Mouse (Mus musculus) G1E (cell line): Measurements from ENCODE around the gene Olfr1371. TPM values are rescaled to one million over a fixed set of nuclear protein-coding genes. Genes with fewer than 3 reads are reported as not detected.
"Not testable (repeated sequence)": the region's sequence is repeated elsewhere in the genome, so short reads cannot be mapped to it uniquely, and the experiment has no call there.

Source experiments
- ATAC-seq: 2 replicates; pipeline ENCODE4 v1.8.0; 2016; ENCODE audit warnings: mild to moderate bottlenecking; ENCODE audit not compliant: insufficient number of reproducible peaks, poor library complexity, low FRiP score, severe bottlenecking; ENCODE audit errors: extremely low read depth
- DNase-seq: peaks from one replicate; pipeline ENCODE4 v3.0.0; 2012; ENCODE audit warnings: low spot score
- H3K27me3 ChIP-seq: 2 replicates; pipeline ENCODE4 v1.6.1; 2012; ENCODE audit warnings: mild to moderate bottlenecking, low read length, inconsistent platforms; ENCODE audit not compliant: insufficient read depth
- H3K36me3 ChIP-seq: replicated peaks from 2 replicates; pipeline ENCODE3; 2012; ENCODE audit warnings: mild to moderate bottlenecking, inconsistent platforms
- H3K4me1 ChIP-seq: 2 replicates; pipeline ENCODE4 v1.6.1; 2012; ENCODE audit warnings: low read depth, low read length, inconsistent platforms, mixed read lengths; ENCODE audit not compliant: insufficient read depth
- H3K4me3 ChIP-seq: 2 replicates; pipeline ENCODE4 v1.5.1; 2012; ENCODE audit warnings: low read depth, mild to moderate bottlenecking, inconsistent platforms, low read length, moderate library complexity, mixed read lengths
- H3K9me3 ChIP-seq: replicated peaks from 2 replicates; pipeline ENCODE4 v1.6.1; 2012; ENCODE audit warnings: inconsistent platforms
- CTCF ChIP-seq: IDR thresholded peaks from 2 replicates; pipeline ENCODE4 v1.5.1; 2012; ENCODE audit warnings: low read depth, low read length, inconsistent platforms, mixed read lengths
- GATA1 ChIP-seq: IDR thresholded peaks from 2 replicates; pipeline ENCODE4 v1.6.1; 2012; ENCODE audit warnings: borderline replicate concordance, low read length, inconsistent platforms, mixed read lengths
- GATA2 ChIP-seq: IDR thresholded peaks from 2 replicates; pipeline ENCODE4 v1.6.1; 2012; ENCODE audit warnings: low read depth, low read length, inconsistent platforms, borderline replicate concordance
- POLR2AphosphoS5 ChIP-seq: IDR thresholded peaks from 2 replicates; pipeline ENCODE4 v1.6.1; 2012; ENCODE audit warnings: low read depth, low read length, inconsistent platforms; ENCODE audit not compliant: insufficient replicate concordance
- TAL1 ChIP-seq: conservative IDR thresholded peaks from 2 replicates; pipeline ENCODE4 v1.6.1; 2012; ENCODE audit warnings: low read depth, low read length, inconsistent platforms, mixed read lengths
- polyA plus RNA-seq: library from polyadenylated mRNA; stranded (reverse); fragments of >175 nt; gene quantifications from 2 replicates; pipeline ENCODE4 v1.2.3, GENCODE M21; 2012
- total RNA-seq, 2 experiments: library from RNA; stranded (forward) in 1 of 2; stranded (reverse) in 1 of 2; fragments of 200-1000 nt in 1 of 2; fragments of >200 nt in 1 of 2; fragmentation: Nextera tagmentation in 1 of 2; gene quantifications; 2 replicates each; pipeline ENCODE4 v1.2.3; 2014 to 2017

The Olfr1371 gene
- total and polyA plus RNA-seq, 3 experiments, result 0.27 TPM; not detected in 2

DNA sequence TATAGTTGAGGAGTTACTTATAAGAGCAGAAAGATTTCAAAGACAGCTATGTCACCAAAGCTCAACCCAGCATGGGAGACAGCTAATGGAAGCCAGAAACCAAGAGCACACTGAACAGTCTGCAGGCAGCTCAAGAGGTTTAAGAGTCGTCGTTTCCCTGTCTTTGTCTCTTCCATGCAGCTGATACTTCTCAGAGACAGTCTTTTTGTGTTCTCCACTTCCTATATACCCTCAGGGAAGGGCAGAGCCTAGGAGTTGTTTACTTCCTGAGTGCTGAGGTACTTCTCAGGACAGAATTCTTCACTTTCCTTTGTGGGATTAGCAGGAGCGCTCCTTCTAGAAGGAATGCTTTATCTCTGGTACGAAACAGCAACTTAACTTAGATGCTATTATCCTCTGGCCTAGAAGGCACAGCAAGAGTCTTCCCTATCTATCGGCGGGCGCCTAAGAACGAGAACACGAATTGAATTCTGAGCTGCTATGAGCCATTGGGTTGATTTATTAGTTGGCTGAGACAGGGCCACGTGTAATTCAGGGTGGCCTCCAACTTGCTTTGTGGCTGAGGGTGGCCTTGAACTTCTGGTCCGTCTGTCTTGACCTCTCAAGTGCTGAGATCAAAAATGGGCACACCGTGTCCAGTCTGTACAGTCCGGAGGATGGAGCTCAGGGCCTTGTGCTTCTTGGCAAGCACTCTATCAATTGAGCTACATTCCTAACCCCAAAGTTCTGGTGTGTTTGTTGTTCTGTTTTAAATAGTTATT lies 13.9 kb upstream of the Olfr1371 start:
- DNase-seq (no peak), ATAC-seq (no peak)
- Histone ChIP-seq H3K36me3 (no peaks in the 10 kb centered on the region), H3K4me3 (no peak overlapping the region), H3K4me1 (peaks cover 15% of the 10 kb centered on the region), H3K9me3 (no peaks in the 10 kb centered on the region), H3K27me3 (peaks cover 8% of the 10 kb centered on the region)
- TF ChIP-seq GATA2 (no peak), CTCF (no peak), TAL1 (no peak), GATA1 (no peak), POLR2AphosphoS5 (no peak)

GRCm38 (mm10) chr11:52227053-52227452 lies 13.3 kb upstream of the Olfr1371 start:
- no peak for TF ChIP-seq TAL1
- no peak for TF ChIP-seq CTCF
- TF ChIP-seq GATA1, result no peak
- no peak for TF ChIP-seq POLR2AphosphoS5
- TF ChIP-seq GATA2, result no peak
- no peak for ATAC-seq
- no peaks in the 10 kb centered on the region for H3K36me3 ChIP-seq

DNA sequence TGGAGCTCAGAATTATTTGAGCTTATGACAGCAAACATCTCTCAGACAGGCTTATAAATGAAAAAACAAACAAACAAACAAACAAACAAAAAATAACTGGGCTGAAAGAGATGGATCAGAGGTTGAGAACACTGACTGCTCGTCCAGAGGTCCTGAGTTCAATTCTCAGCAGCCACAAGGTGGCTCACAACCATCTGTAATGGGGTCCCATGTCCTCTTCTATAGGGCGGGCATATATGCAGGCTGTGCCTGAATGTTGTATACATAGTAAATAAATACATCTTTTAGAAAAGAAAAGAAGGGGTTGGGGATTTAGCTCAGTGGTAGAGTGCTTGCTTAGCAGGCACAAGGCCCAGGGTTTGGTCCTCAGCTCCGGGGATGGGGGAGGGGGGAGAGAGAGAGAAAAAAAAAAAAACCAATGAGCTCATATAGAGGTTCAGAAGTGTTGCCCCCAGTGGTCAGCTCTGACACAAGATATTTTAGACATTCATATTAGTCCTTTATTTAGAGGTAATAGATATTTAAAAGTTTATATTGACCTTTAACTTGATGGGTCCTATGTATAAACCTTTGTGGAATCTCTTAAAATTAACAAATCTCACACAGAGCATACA lies 12.3 kb upstream of the Olfr1371 start:
- ATAC-seq (no peak), DNase-seq (no peak)
- peaks cover 14% of the 10 kb centered on the region for H3K4me1 ChIP-seq
- no peaks in the 10 kb centered on the region for H3K36me3 ChIP-seq
- H3K4me3 ChIP-seq, result no peak overlapping the region
- H3K9me3 ChIP-seq, result no peaks in the 10 kb centered on the region
- peaks cover 8% of the 10 kb centered on the region for H3K27me3 ChIP-seq
- no peak for TF ChIP-seq POLR2AphosphoS5
- TF ChIP-seq CTCF, result no peak
- TF ChIP-seq GATA1, result no peak
- TF ChIP-seq GATA2, result no peak
- TF ChIP-seq TAL1, result no peak

More at GRCm38 (mm10) chr11:52227053-52227452, 13.3 kb upstream of the Olfr1371 start:
- no peak for DNase-seq
- Histone ChIP-seq H3K27me3 (peaks cover 8% of the 10 kb centered on the region), H3K9me3 (no peaks in the 10 kb centered on the region), H3K4me1 (peaks cover 15% of the 10 kb centered on the region), H3K4me3 (no peak overlapping the region)

GRCm38 (mm10) chr11:52223968-52224682 lies 10.3 kb upstream of the Olfr1371 start:
- TF ChIP-seq POLR2AphosphoS5 (no peak), GATA1 (no peak), CTCF (no peak), GATA2 (no peak), TAL1 (no peak)
- H3K4me3 ChIP-seq, result no peak overlapping the region

GRCm38 (mm10) chr11:52222891-52223290 lies 9.1 kb upstream of the Olfr1371 start:
- ATAC-seq (no peak), DNase-seq (no peak)
- Histone ChIP-seq H3K9me3 (no peaks in the 10 kb centered on the region), H3K4me1 (peaks cover 12% of the 10 kb centered on the region), H3K4me3 (no peak overlapping the region), H3K36me3 (no peaks in the 10 kb centered on the region), H3K27me3 (peaks cover 25% of the 10 kb centered on the region)
- TF ChIP-seq GATA1, result no peak
- TF ChIP-seq CTCF, result no peak
- TF ChIP-seq POLR2AphosphoS5, result no peak
- no peak for TF ChIP-seq GATA2
- TF ChIP-seq TAL1, result no peak

More at GRCm38 (mm10) chr11:52223968-52224682, 10.3 kb upstream of the Olfr1371 start:
- H3K36me3 ChIP-seq, result no peaks in the 10 kb centered on the region
- H3K27me3 ChIP-seq, result peaks cover 25% of the 10 kb centered on the region
- H3K4me1 ChIP-seq, result peaks cover 12% of the 10 kb centered on the region
- no peak for DNase-seq
- H3K9me3 ChIP-seq, result no peaks in the 10 kb centered on the region
- no peak for ATAC-seq

DNA sequence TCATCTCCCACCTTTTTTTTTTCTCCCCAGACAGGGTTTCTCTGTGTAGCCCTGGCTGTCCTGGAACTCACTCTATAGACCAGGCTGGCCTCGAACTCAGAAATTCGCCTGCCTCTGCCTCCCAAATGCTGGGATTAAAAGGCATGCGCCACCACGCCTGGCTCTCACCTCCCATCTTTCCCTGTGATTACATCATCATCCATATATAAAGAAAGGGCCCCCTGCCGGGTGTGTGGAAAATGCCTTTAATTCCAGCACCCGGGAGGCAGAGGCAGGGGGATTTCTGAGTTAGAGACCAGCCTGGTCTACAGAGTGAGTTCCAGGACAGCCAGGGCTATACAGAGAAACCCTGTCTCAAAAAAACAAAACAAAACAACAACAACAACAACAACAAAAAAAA lies 8.1 kb upstream of the Olfr1371 start:
- not testable (repeated sequence) for H3K4me3 ChIP-seq, H3K9me3 ChIP-seq, H3K36me3 ChIP-seq, ATAC-seq, DNase-seq
- Histone ChIP-seq H3K27me3 (peaks cover 25% of the 10 kb centered on the region), H3K4me1 (peaks cover 12% of the 10 kb centered on the region)
